Mouse (Mus musculus): ENCODE measurements around the gene Cxcl5. TPM values are rescaled to one million over a fixed set of nuclear protein-coding genes. Genes with fewer than 3 reads are reported as not detected.
"Not testable (repeated sequence)": the region's sequence is repeated elsewhere in the genome, so short reads cannot be mapped to it uniquely, and the experiment has no call there.

The Cxcl5 gene
- polyA plus RNA-seq, 1 experiment from 2014 or later: 1.7 TPM

- Histone ChIP-seq H3K27ac (ENCODE audit: low read depth) (peak overlapping the region; percentile 62), H3K27me3 (ENCODE audit: insufficient read depth, low read length) (no peaks in the 10 kb centered on the region), H3K36me3 (replicated peaks; ENCODE audit: insufficient read depth, low read length) (no peaks in the 10 kb centered on the region), H3K9me3 (ENCODE audit: low read length) (no peaks in the 10 kb centered on the region), H3K4me2 (ENCODE audit: low read depth, low read length) (peak overlapping the region; percentile 49), H3K4me3 (ENCODE audit: low read depth, low read length) (no peak overlapping the region), H3K9ac (replicated peaks) (no peak overlapping the region), H3K4me1 (ENCODE audit: insufficient read depth) (peaks cover 10% of the 10 kb centered on the region)
- DNase-seq (no peak), ATAC-seq (peak; percentile 54)
- 29% methylated on average over 11 of the region's 11 CpGs for WGBS (ENCODE audit: insufficient replicate concordance)
- no peak for TF ChIP-seq CTCF (IDR thresholded peaks at IDR 0.05; ENCODE audit: low read depth)
- peak; percentile 45; the same call in 1 of the 2 replicates for TF ChIP-seq EP300 (IDR thresholded peaks at IDR 0.05; ENCODE audit: low read depth)
Measured at GRCm38 (mm10) chr5:90789306-90790073, 30.3 kb downstream of the Cxcl5 start.

GRCm38 (mm10) chr5:90790074-90790502 lies 30.9 kb downstream of the Cxcl5 start:
- H3K4me3 ChIP-seq (ENCODE audit: low read depth, low read length): no peak overlapping the region
- peak; percentile 20; the same call in 1 of the 2 replicates for ATAC-seq
- H3K27ac ChIP-seq (ENCODE audit: low read depth): peak overlapping the region; percentile 62
- TF ChIP-seq EP300 (IDR thresholded peaks at IDR 0.05; ENCODE audit: low read depth) (no peak), CTCF (IDR thresholded peaks at IDR 0.05; ENCODE audit: low read depth) (no peak)
- peaks cover 10% of the 10 kb centered on the region for H3K4me1 ChIP-seq (ENCODE audit: insufficient read depth)
- H3K9ac ChIP-seq (replicated peaks): no peak overlapping the region
- peak overlapping the region; percentile 49 for H3K4me2 ChIP-seq (ENCODE audit: low read depth, low read length)
- no peak for DNase-seq
- WGBS (ENCODE audit: insufficient replicate concordance): 29% methylated on average over 8 of the region's 8 CpGs
- H3K27me3 ChIP-seq (ENCODE audit: insufficient read depth, low read length): no peaks in the 10 kb centered on the region
- no peaks in the 10 kb centered on the region for H3K36me3 ChIP-seq (replicated peaks; ENCODE audit: insufficient read depth, low read length)
- no peaks in the 10 kb centered on the region for H3K9me3 ChIP-seq (ENCODE audit: low read length)

- ATAC-seq: no peak
- Histone ChIP-seq H3K4me2 (ENCODE audit: low read depth, low read length) (no peak within 1 kb of the TSS), H3K4me3 (ENCODE audit: low read depth, low read length) (no peak within 1 kb of the TSS)
Measured at GRCm38 (mm10) chr5:90794195-90794625, 35.0 kb downstream of the Cxcl5 start, which contains the start of gene Cxcl15. Cxcl15 (plus strand) TSS chr5:90794534.

GRCm38 (mm10) chr5:90795392-90795791 lies 36.2 kb downstream of the Cxcl5 start:
- not testable (repeated sequence) for H3K27me3 ChIP-seq (ENCODE audit: insufficient read depth, low read length); ATAC-seq; H3K4me2 ChIP-seq (ENCODE audit: low read depth, low read length); H3K4me3 ChIP-seq (ENCODE audit: low read depth, low read length); H3K9me3 ChIP-seq (ENCODE audit: low read length); DNase-seq; H3K9ac ChIP-seq (replicated peaks); H3K4me1 ChIP-seq (ENCODE audit: insufficient read depth); H3K27ac ChIP-seq (ENCODE audit: low read depth); H3K36me3 ChIP-seq (replicated peaks; ENCODE audit: insufficient read depth, low read length)
- 78% methylated on average over 2 of the region's 2 CpGs for WGBS (ENCODE audit: insufficient replicate concordance)

More at GRCm38 (mm10) chr5:90794195-90794625, 35.0 kb downstream of the Cxcl5 start, which contains the start of gene Cxcl15:
- H3K27me3 ChIP-seq (ENCODE audit: insufficient read depth, low read length): no peaks in the 10 kb centered on the region
- H3K36me3 ChIP-seq (replicated peaks; ENCODE audit: insufficient read depth, low read length): no peaks in the 10 kb centered on the region
- no peaks in the 10 kb centered on the region for H3K9me3 ChIP-seq (ENCODE audit: low read length)
- H3K9ac ChIP-seq (replicated peaks): no peak within 1 kb of the TSS
- DNase-seq: no peak
- WGBS (ENCODE audit: insufficient replicate concordance): 55% methylated on average over 5 of the region's 5 CpGs
- peaks cover 6% of the 10 kb centered on the region for H3K4me1 ChIP-seq (ENCODE audit: insufficient read depth)
- no peak for TF ChIP-seq EP300 (IDR thresholded peaks at IDR 0.05; ENCODE audit: low read depth)
- TF ChIP-seq CTCF (IDR thresholded peaks at IDR 0.05; ENCODE audit: low read depth): no peak
- no peak within 1 kb of the TSS for H3K27ac ChIP-seq (ENCODE audit: low read depth)

GRCm38 (mm10) chr5:90804574-90804973 lies 45.4 kb downstream of the Cxcl5 start:
- Histone ChIP-seq H3K9me3 (ENCODE audit: low read length) (no peaks in the 10 kb centered on the region), H3K4me2 (ENCODE audit: low read depth, low read length) (no peak overlapping the region), H3K9ac (replicated peaks) (no peak overlapping the region), H3K4me1 (ENCODE audit: insufficient read depth) (no peaks in the 10 kb centered on the region), H3K4me3 (ENCODE audit: low read depth, low read length) (no peak overlapping the region), H3K36me3 (replicated peaks; ENCODE audit: insufficient read depth, low read length) (no peaks in the 10 kb centered on the region), H3K27ac (ENCODE audit: low read depth) (no peak overlapping the region), H3K27me3 (ENCODE audit: insufficient read depth, low read length) (no peaks in the 10 kb centered on the region)
- no peak for TF ChIP-seq EP300 (IDR thresholded peaks at IDR 0.05; ENCODE audit: low read depth)
- TF ChIP-seq CTCF (IDR thresholded peaks at IDR 0.05; ENCODE audit: low read depth): no peak
- DNase-seq (no peak), ATAC-seq (no peak)

- Histone ChIP-seq H3K4me3 (ENCODE audit: low read depth, low read length) (no peak overlapping the region), H3K9ac (replicated peaks) (no peak overlapping the region), H3K9me3 (ENCODE audit: low read length) (no peaks in the 10 kb centered on the region), H3K4me2 (ENCODE audit: low read depth, low read length) (no peak overlapping the region), H3K27me3 (ENCODE audit: insufficient read depth, low read length) (no peaks in the 10 kb centered on the region), H3K27ac (ENCODE audit: low read depth) (no peak overlapping the region), H3K4me1 (ENCODE audit: insufficient read depth) (no peaks in the 10 kb centered on the region), H3K36me3 (replicated peaks; ENCODE audit: insufficient read depth, low read length) (no peaks in the 10 kb centered on the region)
- DNase-seq (no peak), ATAC-seq (no peak)
- no peak for TF ChIP-seq CTCF (IDR thresholded peaks at IDR 0.05; ENCODE audit: low read depth)
- no peak for TF ChIP-seq EP300 (IDR thresholded peaks at IDR 0.05; ENCODE audit: low read depth)
Measured at GRCm38 (mm10) chr5:90806050-90806449, 46.9 kb downstream of the Cxcl5 start.
